Mouse (Mus musculus): Measurements from ENCODE around the gene Lgals8. TPM values are rescaled to one million over a fixed set of nuclear protein-coding genes. Genes with fewer than 3 reads are reported as not detected.

The Lgals8 gene
- total RNA-seq, 2 experiments from 2014 or later, result 23.1 to 23.8 TPM

DNA sequence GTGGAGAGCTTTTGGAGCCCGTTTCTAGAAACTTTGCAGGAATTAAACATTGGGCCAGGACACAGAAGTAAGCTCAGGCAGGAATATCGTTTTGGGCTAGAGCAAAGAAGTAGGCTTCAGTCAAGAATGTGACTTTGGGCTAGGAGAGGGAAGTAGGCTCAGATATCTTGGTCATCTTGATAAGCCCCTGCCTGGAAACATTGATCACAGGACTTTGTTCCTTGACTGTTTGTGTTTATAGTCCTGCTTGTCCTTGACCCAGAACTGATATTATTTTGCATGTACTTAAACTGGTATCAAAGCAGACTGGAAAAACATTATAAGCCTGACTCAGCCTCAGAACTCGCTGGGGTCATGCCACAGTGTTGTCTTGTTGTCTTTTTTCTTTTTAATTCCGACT is 2.1 kb downstream of the Lgals8 start:
- no peak for DNase-seq (ENCODE audit: low spot score in 2 of 2)
- intact Hi-C loops (cut with DNase I), result no loop called here

GRCm38 (mm10) chr13:12461730-12462119 is 3.0 kb downstream of the Lgals8 start:
- DNase-seq (ENCODE audit: low spot score in 2 of 2), result no peak
- intact Hi-C loops (cut with DNase I), result no loop called here

DNA sequence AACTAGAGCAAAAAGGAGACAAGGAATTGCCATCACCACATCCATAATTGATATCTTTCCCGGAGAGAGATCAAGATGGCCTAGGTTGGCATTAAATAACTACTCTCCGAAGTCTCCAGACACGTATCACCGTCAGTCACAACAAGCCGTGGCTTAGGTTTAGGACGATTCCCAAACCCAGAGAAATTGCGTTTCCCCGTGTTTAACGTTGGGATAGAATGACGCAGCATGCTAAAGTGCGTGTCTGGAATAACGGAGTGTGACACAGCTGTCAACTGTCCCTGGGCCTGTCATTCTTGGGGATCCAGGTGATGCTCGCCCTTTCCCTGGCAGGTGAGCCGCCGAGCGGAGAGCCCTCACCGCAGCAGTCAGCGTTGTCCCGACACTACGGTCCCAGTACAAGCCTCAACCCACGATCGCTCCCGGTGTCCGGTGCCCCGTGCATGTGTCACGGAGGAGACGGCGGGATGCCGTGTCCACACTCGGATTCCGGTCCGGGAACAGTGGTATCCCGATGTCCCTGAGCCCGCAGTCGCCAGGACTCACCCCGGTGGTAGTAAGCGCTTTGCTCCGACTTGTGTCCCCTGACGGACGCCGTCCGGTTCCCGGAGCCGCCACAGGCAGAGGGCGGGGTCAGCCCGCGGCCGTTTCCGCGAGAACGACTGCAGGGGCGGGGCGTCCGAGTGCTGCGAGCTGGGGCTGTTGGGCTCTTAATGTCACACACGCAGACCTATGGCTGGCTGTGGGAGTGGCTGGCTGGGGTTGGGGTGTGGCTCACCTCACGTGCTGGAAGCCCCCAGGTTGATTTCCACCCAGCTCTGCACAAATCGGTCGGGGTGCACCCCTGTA is 3.6 kb downstream of the Lgals8 start:
- peak; percentile 83 to 87 for DNase-seq (ENCODE audit: low spot score in 2 of 2)
- intact Hi-C loops (cut with DNase I), result no loop called here

DNA sequence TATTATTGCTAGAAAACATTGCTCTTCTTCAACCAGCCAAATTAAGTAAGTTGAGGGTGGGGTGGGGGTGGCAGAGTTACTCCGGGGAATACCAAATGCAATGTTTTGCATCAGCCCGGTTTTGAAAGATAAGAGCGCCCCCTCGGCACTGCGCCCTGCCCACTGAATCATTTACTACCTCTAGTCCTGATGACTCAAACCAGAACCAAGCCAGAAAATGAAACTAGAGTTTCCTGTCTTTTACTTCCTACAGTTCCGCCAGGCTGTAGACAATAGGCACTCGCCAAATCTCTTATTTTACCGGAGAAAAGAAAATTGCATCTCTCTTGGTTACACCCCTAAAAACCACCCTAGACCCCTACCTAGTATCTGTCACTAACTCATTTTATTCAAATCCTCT is 4.3 kb downstream of the Lgals8 start:
- DNase-seq (ENCODE audit: low spot score in 2 of 2), result peak; percentile 58
- intact Hi-C loops (cut with DNase I), result no loop called here

DNA sequence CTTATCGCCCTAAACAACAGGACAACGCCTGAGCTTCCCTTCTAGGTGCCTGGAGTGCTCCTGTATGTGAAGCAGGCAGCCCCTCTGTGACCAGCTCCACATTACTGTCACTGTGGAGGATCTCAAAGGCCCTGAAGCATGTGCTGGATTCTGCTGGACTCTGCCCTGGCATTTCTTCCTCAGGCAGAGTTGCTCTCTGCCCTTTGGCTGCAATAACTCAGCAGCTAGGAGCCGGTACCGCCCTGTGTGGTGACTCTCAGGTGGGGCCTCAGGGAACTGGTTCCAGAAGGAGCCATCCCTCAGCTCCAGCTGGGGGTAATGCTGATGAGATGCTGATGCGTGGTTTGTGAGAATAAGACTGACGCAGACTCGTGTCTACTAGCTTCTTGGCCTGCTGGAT is 8.0 kb downstream of the Lgals8 start:
- intact Hi-C loops (cut with DNase I), result no loop called here
- no peak for DNase-seq (ENCODE audit: low spot score in 2 of 2)

DNA sequence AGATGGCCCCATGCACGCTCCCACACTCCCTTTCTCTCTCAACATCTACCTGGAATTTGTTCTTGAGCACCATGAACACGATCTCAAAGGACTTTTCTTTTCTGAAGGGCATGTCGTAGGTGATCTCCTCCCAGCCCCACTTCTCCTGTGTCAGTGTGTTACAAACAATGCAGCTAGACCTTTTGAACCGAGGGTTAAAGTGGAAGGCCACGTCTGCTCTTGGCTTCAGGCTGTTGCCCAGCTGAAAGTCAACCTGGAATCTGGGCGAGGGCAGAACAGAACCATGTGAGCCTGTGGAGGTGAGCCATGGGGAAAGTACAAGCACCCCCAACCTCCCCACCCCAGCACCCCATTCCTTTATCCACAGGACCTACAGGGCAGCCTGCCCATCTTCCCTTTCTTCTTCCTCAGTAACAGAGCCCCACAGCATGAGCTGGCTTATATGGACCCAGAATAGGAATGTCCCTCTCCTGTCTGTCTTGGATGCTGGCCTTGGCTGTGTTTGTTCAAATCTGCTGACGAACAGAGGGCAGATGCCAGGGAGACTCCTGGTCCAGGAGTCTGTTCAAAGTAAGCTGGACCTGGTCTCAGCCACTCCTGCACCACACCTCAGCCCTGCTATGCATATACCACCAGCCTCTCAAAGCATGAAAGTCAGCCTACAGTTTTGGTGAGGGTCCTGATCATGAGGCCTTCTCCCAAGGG is 9.9 kb downstream of the Lgals8 start:
- intact Hi-C loops (cut with DNase I), result no loop called here
- no peak for DNase-seq (ENCODE audit: low spot score in 2 of 2)

DNA sequence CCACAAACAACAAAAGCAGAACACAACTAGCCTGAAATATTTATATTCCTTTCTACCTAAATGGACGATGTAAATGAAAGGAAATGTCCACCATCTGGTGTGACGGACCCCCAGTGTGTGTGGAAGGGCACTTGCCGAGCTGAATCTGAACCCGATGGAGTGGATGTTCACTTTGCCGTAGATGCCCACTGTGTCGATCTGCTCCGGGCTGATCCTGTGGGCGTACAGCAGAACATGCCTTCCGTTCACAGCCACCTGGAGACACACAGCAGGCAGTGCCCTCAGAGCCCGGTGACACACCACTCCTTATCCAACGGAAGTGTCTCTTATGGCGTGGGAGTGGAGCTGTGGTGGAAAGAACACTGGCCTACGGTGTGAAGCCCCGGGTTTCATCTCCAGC is 11.6 kb downstream of the Lgals8 start:
- intact Hi-C loops (cut with DNase I), result no loop called here
- no peak for DNase-seq (ENCODE audit: low spot score in 2 of 2)

DNA sequence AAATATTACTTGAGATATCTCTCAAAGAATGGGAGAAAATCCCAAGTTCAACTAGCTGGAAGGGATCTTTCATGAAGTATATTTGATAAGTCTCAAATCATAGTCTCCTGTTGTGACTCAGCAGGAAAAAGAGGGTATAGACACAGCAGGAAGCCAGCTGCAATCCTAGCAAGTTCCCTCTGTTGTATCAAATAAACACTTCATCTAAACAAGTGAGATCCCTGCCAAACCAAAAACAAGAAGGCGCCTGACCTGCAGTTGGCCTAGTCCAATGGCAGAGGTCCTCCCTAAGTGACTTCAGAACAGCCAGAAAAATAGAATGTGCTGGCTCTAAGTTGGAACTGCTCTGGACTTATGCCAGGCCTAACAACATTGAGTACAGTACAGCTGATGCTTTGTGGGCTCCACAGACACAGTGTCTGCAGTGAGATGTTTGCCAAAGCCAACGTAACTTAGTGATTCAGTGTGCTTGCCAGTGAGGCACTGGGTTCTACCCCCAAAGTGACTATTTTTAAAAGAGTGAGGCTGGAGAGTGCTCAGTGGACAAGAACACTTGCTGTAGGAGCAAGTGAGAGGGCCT is 22.6 kb downstream of the Lgals8 start:
- DNase-seq (ENCODE audit: low spot score in 2 of 2), result peak; percentile 54 to 83
- intact Hi-C loops (cut with DNase I), result no loop called here

DNA sequence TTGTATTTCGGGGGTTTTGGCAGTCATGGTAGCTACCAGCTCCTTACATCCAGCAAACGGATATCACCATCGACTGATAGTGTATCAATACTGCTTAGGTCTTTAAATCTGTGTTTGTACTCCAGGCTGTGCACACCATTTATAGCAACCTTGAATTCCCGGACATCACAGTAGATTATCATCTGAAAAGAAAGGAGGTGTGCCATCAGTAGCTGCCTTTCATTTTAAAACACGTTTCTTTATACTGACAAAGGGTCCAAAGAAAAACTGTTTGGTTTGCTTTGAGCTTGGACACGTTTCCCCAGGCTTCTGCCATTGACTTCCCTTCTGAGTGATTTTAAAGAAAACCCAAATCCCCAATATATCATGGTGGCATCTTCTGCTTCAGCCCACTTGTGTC is 23.9 kb downstream of the Lgals8 start:
- intact Hi-C loops (cut with DNase I), result no loop called here
- no peak for DNase-seq (ENCODE audit: low spot score in 2 of 2)

DNA sequence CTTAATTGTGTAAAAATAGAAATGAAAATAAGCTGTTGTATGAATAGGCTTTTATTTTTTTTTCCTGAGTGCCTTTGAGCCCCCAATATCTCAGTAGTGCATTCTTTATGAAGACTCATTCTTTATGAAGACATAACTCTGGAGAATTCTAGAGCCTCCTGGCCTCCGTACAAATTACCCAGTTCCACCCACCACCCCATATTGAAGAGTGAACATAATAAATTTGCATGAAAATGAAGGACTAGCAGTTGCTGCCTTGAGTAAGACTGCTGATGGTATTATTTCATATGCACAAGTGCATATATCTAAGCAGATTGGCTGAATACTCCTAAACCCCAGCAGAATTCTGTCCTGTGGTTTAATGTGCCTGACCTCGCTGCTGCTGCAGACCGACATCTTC is 25.2 kb downstream of the Lgals8 start:
- intact Hi-C loops (cut with DNase I), result loop anchor here (5.0 kb wide), 1 partner anchor 37 kb away; no protein-coding TSS in a partner anchor
- DNase-seq (ENCODE audit: low spot score in 2 of 2), result no peak

DNA sequence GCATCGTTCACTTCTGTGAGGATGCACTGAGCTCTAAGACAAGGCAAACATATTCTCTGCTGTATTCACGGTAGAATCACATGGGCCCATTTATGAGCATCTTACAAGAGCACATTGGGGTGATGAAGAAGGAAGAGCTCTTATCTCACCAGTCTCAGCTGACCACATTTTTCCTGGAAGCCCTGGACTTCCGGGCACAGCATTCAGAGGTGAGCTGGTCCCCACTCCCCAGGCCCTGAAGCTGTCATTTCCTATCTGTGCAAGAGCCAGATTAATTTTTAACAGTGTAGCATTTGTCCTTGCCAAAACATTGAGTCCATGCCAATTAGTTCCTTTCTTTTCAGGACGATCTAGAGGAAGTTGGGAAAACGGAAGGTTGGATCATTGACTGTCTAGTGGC is 30.9 kb downstream of the Lgals8 start:
- intact Hi-C loops (cut with DNase I), result no loop called here
- no peak for DNase-seq (ENCODE audit: low spot score in 2 of 2)

GRCm38 (mm10) chr13:12428556-12428955 is 36.2 kb downstream of the Lgals8 start:
- DNase-seq (ENCODE audit: low spot score in 2 of 2), result no peak
- intact Hi-C loops (cut with DNase I), result no loop called here

DNA sequence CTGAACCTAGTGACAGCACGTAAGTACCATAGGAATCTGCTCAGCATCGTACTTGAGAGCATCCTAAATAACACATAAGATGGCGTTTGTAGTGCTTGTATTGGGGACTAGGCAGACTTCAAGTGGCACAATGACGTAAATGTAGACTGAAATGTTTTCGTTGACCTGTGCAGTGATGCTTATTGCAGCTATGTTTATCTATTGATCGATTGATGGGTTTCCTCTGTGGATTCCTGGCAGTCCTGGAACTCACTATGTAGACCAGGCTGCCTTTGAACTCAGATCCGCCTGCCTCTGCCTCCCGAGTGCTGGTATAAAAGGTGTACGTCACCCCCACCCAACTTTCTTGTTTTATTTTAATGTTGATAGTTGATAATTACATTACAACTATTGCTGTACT is 44.1 kb downstream of the Lgals8 start:
- intact Hi-C loops (cut with DNase I), result no loop called here

GRCm38 (mm10) chr13:12412016-12412415 is 52.7 kb downstream of the Lgals8 start:
- peak; percentile 10 to 28 for DNase-seq (ENCODE audit: low spot score in 2 of 2)

More for the DNA sequence above, 44.1 kb downstream of the Lgals8 start:
- no peak for DNase-seq (ENCODE audit: low spot score in 2 of 2)

DNA sequence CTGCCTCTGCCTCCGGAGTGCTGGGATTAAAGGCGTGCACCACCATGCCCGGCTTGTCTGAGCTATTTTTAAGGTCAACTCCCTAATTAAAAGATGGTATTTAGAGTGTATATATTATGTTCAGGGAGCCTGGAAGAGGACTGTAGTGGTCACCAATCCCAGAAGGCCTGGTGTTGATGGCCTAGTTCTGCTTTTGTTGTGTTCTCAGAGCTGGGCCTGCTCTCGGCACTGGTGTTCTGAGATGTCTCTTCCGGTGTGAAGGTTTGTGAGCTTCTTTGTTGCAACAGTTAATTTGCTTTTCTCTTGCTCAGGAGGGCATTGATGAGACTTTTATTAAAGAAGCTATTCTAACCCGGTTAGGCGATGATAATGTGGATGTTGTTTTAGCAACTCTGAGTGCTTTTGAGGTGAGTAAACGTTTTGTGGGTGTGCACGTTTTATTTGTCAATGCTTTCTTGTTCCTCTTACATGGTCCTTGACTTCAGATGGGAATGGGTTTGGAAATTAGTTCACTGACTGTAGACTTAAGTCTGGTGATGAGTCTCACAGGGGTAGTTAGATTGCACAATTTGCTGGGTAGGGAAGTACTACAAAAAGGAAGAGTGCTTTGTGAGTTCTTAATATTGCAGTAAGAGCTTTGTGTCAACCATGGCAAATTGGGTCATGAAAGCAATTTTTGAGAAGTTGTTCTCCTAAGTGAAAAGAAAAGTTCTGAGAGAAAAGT is 56.2 kb downstream of the Lgals8 start:
- intact Hi-C loops (cut with DNase I), result no loop called here
- no peak for DNase-seq (ENCODE audit: low spot score in 2 of 2)

More at GRCm38 (mm10) chr13:12412016-12412415, 52.7 kb downstream of the Lgals8 start:
- intact Hi-C loops (cut with DNase I), result no loop called here

- DNase-seq (ENCODE audit: low spot score in 2 of 2), result peak in 1 of 2 experiments; percentile 21
- intact Hi-C loops (cut with DNase I), result loop anchor here (2.0 kb wide), 1 partner anchor 185 kb away; no protein-coding TSS in a partner anchor
These were observed 69.2 kb downstream of the Lgals8 start for GRCm38 (mm10) chr13:12395571-12395970.

GRCm38 (mm10) chr13:12394609-12395505 is 69.9 kb downstream of the Lgals8 start, which contains the start of gene Heatr1:
Gene Heatr1, plus strand, starts transcription at chr13:12395027.
- DNase-seq (ENCODE audit: low spot score in 2 of 2), result peak; percentile 96 to 97
- intact Hi-C loops (cut with DNase I), result loop anchor here (2.0 kb wide), 1 partner anchor 184 kb away; no protein-coding TSS in a partner anchor
